Mouse (Mus musculus): ENCODE data around the gene Abl1. TPM values are rescaled to one million over a fixed set of nuclear protein-coding genes. Genes with fewer than 3 reads are reported as not detected.

The Abl1 gene
- polyA plus RNA-seq, 1 experiment: 45.9 TPM

- TF ChIP-seq CTCF (IDR thresholded peaks at IDR 0.05; ENCODE audit: control insufficient read depth, insufficient read depth, insufficient read length) (no peak), FOSL1 (IDR thresholded peaks at IDR 0.05; ENCODE audit: insufficient read depth, low read length, poor library complexity, severe bottlenecking) (no peak)
- H3K36me3 ChIP-seq (ENCODE audit: control insufficient read depth, insufficient read depth): no peaks in the 10 kb centered on the region
- H3ac ChIP-seq (ENCODE audit: control insufficient read depth, insufficient read length, low read depth): no peak overlapping the region
- no peaks in the 10 kb centered on the region for H3K27me3 ChIP-seq (ENCODE audit: control insufficient read depth, insufficient read depth, insufficient read length)
- H3K79me3 ChIP-seq (ENCODE audit: low read depth): peaks cover 26% of the 10 kb centered on the region
- peaks cover 42% of the 10 kb centered on the region for H3K79me2 ChIP-seq (ENCODE audit: control insufficient read depth, insufficient read depth)
- H3K4me3 ChIP-seq (ENCODE audit: insufficient read depth, poor library complexity, severe bottlenecking): no peak overlapping the region
Measured at GRCm38 (mm10) chr2:31757472-31757871, 69.3 kb downstream of the Abl1 start.

DNA sequence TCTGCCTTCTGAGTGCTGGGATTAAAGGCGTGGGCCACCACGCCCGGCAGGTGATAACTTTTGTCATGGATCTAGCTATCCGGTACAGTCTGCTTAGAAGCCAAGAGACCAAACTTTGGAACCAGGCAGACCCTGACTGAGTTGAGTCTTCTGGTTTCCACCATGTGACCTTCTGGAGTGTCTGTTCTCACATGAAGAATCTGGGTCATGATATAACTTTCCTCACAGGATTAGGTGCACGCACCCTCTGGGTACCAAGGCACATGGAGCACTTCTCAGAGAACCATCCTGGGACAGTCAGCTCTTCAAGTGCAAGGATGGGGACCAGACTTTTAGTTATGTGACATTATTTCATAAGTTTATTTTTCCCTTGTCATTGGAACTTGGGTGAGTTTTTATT lies 70.8 kb downstream of the Abl1 start:
- Histone ChIP-seq H3ac (ENCODE audit: control insufficient read depth, insufficient read length, low read depth) (no peak overlapping the region), H3K79me3 (ENCODE audit: low read depth) (peaks cover 41% of the 10 kb centered on the region), H3K36me3 (ENCODE audit: control insufficient read depth, insufficient read depth) (no peaks in the 10 kb centered on the region), H3K4me3 (ENCODE audit: insufficient read depth, poor library complexity, severe bottlenecking) (no peak overlapping the region), H3K27me3 (ENCODE audit: control insufficient read depth, insufficient read depth, insufficient read length) (no peaks in the 10 kb centered on the region), H3K79me2 (ENCODE audit: control insufficient read depth, insufficient read depth) (peaks cover 57% of the 10 kb centered on the region)
- TF ChIP-seq USF1 (IDR thresholded peaks at IDR 0.05; ENCODE audit: low read depth) (peak; percentile 40), CEBPB (IDR thresholded peaks at IDR 0.05; ENCODE audit: low read depth) (no peak)

DNA sequence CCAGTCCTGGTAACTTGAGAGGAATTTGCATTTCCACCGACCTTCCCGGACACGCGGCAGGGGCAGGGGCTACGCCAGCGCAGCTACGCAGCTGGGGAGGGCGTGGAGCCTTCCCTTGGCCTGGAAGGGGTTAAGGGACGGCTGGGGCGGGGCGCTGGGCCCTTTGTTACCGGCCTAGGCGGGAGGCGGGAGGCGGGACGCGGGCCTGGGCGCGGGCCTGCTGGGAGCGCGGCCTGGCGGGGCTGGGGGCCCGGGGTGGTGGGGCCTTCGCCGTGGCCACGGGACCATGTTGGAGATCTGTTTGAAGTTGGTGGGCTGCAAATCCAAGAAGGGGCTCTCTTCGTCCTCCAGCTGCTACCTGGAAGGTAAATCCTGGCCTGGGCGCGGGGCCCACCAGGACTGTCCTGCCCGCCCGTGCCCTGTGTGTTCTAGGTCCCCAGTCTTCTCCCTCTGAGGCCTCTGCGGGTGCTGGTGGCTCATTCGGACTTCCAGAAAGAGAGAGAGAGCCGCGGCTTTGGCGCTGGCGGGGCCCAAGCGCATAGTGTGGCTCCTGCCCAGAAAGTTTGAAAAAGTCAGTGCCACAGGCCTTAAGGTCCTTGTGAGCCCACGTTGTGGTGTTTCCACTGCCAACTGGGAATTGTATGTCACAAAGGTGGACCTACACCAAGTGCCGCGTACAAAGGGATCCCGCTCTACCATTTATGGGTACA lies 71.7 kb downstream of the Abl1 start:
- peak overlapping the region; percentile 88 for H3K4me3 ChIP-seq (ENCODE audit: insufficient read depth, poor library complexity, severe bottlenecking)
- H3ac ChIP-seq (ENCODE audit: control insufficient read depth, insufficient read length, low read depth): peak overlapping the region; percentile 96
- no peaks in the 10 kb centered on the region for H3K36me3 ChIP-seq (ENCODE audit: control insufficient read depth, insufficient read depth)
- peaks cover 67% of the 10 kb centered on the region for H3K79me2 ChIP-seq (ENCODE audit: control insufficient read depth, insufficient read depth)
- TF ChIP-seq MAX (IDR thresholded peaks at IDR 0.05): peak; percentile 82
- no peak for TF ChIP-seq MYOG (IDR thresholded peaks at IDR 0.05; ENCODE audit: control insufficient read depth, extremely low read depth, insufficient read length)
- peaks cover 50% of the 10 kb centered on the region for H3K79me3 ChIP-seq (ENCODE audit: low read depth)
- H3K27me3 ChIP-seq (ENCODE audit: control insufficient read depth, insufficient read depth, insufficient read length): no peaks in the 10 kb centered on the region

DNA sequence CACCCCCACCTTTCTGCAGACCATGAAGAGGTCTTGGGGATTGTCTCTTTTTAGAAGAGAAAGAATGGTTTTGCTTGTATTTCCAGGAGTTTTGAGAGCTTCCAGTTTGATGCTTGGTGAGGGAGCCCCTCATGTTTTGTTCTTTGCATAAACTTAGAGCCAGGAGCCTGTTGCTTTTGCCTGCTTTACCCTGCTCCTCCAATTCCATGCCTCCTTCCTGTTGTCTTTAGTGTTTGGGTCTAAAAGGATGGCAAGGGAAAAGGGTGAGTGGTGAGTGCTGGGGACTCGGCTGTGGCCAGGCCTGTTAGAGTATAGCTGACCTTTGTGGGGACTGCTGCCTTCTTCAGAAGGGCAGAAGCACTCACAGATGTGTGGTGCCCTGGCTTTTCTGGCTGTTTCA lies 72.3 kb downstream of the Abl1 start:
- Histone ChIP-seq H3ac (ENCODE audit: control insufficient read depth, insufficient read length, low read depth) (peak overlapping the region; percentile 96), H3K79me2 (ENCODE audit: control insufficient read depth, insufficient read depth) (peaks cover 72% of the 10 kb centered on the region), H3K27me3 (ENCODE audit: control insufficient read depth, insufficient read depth, insufficient read length) (no peaks in the 10 kb centered on the region), H3K4me3 (ENCODE audit: insufficient read depth, poor library complexity, severe bottlenecking) (peak overlapping the region; percentile 88), H3K36me3 (ENCODE audit: control insufficient read depth, insufficient read depth) (no peaks in the 10 kb centered on the region), H3K79me3 (ENCODE audit: low read depth) (peaks cover 56% of the 10 kb centered on the region)
- no peak for TF ChIP-seq MAX (IDR thresholded peaks at IDR 0.05)
- TF ChIP-seq FOSL1 (IDR thresholded peaks at IDR 0.05; ENCODE audit: insufficient read depth, low read length, poor library complexity, severe bottlenecking): no peak
- no peak for TF ChIP-seq MYOD1 (IDR thresholded peaks at IDR 0.05; ENCODE audit: control insufficient read depth, insufficient read length, low read depth)
- no peak for TF ChIP-seq CTCF (IDR thresholded peaks at IDR 0.05; ENCODE audit: control insufficient read depth, insufficient read depth, insufficient read length)
- no peak for TF ChIP-seq CEBPB (IDR thresholded peaks at IDR 0.05; ENCODE audit: low read depth)
- TF ChIP-seq USF1 (IDR thresholded peaks at IDR 0.05; ENCODE audit: low read depth): no peak
- no peak for TF ChIP-seq MYOG (IDR thresholded peaks at IDR 0.05; ENCODE audit: control insufficient read depth, extremely low read depth, insufficient read length)

GRCm38 (mm10) chr2:31761115-31761531 lies 72.9 kb downstream of the Abl1 start:
- Histone ChIP-seq H3K79me2 (ENCODE audit: control insufficient read depth, insufficient read depth) (peaks cover 79% of the 10 kb centered on the region), H3K79me3 (ENCODE audit: low read depth) (peaks cover 62% of the 10 kb centered on the region), H3K27me3 (ENCODE audit: control insufficient read depth, insufficient read depth, insufficient read length) (no peaks in the 10 kb centered on the region), H3ac (ENCODE audit: control insufficient read depth, insufficient read length, low read depth) (peak overlapping the region; percentile 83), H3K4me3 (ENCODE audit: insufficient read depth, poor library complexity, severe bottlenecking) (peak overlapping the region; percentile 88), H3K36me3 (ENCODE audit: control insufficient read depth, insufficient read depth) (no peaks in the 10 kb centered on the region)
- TF ChIP-seq CTCF (IDR thresholded peaks at IDR 0.05; ENCODE audit: control insufficient read depth, insufficient read depth, insufficient read length): no peak
- TF ChIP-seq MAX (IDR thresholded peaks at IDR 0.05): no peak
- no peak for TF ChIP-seq MYOG (IDR thresholded peaks at IDR 0.05; ENCODE audit: control insufficient read depth, extremely low read depth, insufficient read length)

- Histone ChIP-seq H3ac (ENCODE audit: control insufficient read depth, insufficient read length, low read depth) (peak overlapping the region; percentile 61), H3K27me3 (ENCODE audit: control insufficient read depth, insufficient read depth, insufficient read length) (no peaks in the 10 kb centered on the region), H3K79me2 (ENCODE audit: control insufficient read depth, insufficient read depth) (peaks cover 79% of the 10 kb centered on the region), H3K36me3 (ENCODE audit: control insufficient read depth, insufficient read depth) (no peaks in the 10 kb centered on the region), H3K79me3 (ENCODE audit: low read depth) (peaks cover 67% of the 10 kb centered on the region), H3K4me3 (ENCODE audit: insufficient read depth, poor library complexity, severe bottlenecking) (peak overlapping the region; percentile 88)
- TF ChIP-seq FOSL1 (IDR thresholded peaks at IDR 0.05; ENCODE audit: insufficient read depth, low read length, poor library complexity, severe bottlenecking) (no peak), CEBPB (IDR thresholded peaks at IDR 0.05; ENCODE audit: low read depth) (no peak), USF1 (IDR thresholded peaks at IDR 0.05; ENCODE audit: low read depth) (no peak), MYOG (IDR thresholded peaks at IDR 0.05; ENCODE audit: control insufficient read depth, extremely low read depth, insufficient read length) (no peak), MYOD1 (IDR thresholded peaks at IDR 0.05; ENCODE audit: control insufficient read depth, insufficient read length, low read depth) (no peak), MAX (IDR thresholded peaks at IDR 0.05) (no peak), CTCF (IDR thresholded peaks at IDR 0.05; ENCODE audit: control insufficient read depth, insufficient read depth, insufficient read length) (no peak)
Measured at GRCm38 (mm10) chr2:31761585-31761984, 73.4 kb downstream of the Abl1 start.

Measured in C2C12 (cell line).